Mouse (Mus musculus): ENCODE results near the gene Nccrp1. TPM values are rescaled to one million over a fixed set of nuclear protein-coding genes. Genes with fewer than 3 reads are reported as not detected.

The Nccrp1 gene
- polyA plus RNA-seq, 1 experiment, result 0.10 TPM

DNA sequence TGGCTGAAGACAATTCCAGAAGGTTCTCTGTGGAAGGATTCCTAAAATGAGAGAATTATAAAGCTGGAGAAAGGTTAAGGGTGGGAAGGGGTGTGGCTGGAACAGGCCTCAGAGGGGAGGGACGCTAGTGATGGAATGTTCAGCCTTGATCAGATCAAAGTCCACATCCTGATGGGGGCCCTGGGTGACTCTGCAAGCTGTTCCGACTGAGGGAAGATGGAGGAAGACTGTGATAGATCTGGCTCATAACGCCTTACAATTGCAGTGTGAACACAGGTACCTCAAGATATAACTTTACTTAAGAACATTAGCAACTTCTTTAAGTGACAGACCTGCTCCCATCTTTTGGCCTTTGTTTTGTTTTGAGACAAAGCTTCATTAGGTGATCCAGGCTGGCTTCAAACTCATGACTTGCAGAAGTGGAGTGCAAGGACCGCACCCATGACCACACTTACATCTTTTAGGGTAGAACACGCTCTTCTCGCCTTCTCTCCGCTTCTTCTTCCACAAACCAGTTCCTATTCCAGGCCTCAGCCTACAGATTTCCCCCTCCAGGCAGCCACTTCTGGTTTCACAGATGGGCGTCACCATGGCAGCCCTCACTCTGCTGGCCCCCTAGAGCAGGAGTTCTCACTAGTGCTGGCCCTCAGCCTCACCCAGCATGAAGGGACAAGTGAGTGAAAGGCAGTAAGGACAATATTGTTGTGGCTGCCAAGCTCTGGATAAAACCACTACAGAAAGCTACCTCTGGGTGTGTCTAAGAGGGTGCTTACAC, 36.7 kb upstream of the Nccrp1 start:
- TF ChIP-seq POLR2A (IDR thresholded peaks at IDR 0.05; ENCODE audit: extremely low read depth, insufficient read depth, low read length), result no peak
- TF ChIP-seq CTCF (IDR thresholded peaks at IDR 0.05; ENCODE audit: extremely low read depth, insufficient read depth, low read length), result no peak
- H3K27ac ChIP-seq (ENCODE audit: insufficient read depth, low read length), result no peak overlapping the region
- H3K4me1 ChIP-seq (ENCODE audit: control insufficient read depth, insufficient read depth, low read length), result peaks cover 6% of the 10 kb centered on the region
- H3K4me3 ChIP-seq (ENCODE audit: insufficient read depth, low read length), result no peak overlapping the region

DNA sequence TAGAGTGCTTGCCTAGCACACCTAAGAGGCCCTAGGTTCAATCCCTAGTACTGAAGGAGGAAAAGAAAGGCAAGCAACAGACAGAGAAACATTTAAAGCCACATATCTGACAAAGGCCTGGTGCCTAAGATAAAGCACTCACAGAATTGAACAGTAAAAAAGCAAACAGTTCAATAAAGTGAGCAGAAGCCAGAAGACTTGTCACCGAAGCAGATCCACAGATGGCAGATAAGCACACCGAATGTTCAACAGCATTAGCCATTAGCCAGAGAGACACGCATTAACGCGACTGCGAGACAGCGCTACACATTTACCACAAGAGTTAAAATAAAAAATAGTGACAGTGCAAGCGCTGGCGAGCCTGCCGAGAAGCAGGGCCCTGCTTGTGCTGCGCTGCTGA, 35.8 kb upstream of the Nccrp1 start:
- peaks cover 6% of the 10 kb centered on the region for H3K4me1 ChIP-seq (ENCODE audit: control insufficient read depth, insufficient read depth, low read length)
- no peak overlapping the region for H3K27ac ChIP-seq (ENCODE audit: insufficient read depth, low read length)
- no peak for TF ChIP-seq POLR2A (IDR thresholded peaks at IDR 0.05; ENCODE audit: extremely low read depth, insufficient read depth, low read length)
- TF ChIP-seq CTCF (IDR thresholded peaks at IDR 0.05; ENCODE audit: extremely low read depth, insufficient read depth, low read length), result no peak
- no peak overlapping the region for H3K4me3 ChIP-seq (ENCODE audit: insufficient read depth, low read length)

DNA sequence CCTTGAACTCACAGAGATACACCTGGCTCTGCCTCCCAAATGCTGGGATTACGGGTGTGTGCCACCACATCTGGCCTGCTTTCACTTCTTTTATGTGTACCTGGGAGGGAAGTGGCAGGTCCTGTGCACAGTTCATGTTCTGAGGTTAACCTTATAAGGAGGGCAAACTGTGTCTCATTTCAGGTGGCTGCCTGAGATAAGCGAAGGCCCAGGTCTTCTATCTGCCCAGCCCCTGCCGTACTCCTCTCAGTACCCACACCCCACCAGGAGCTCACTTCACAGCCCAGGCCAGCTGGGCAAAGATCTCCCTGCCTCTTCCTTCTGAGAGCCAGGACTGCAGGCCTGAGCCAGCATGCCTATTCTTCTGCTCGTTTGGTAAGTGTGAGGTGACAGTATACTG, 34.7 kb upstream of the Nccrp1 start:
- Histone ChIP-seq H3K27ac (ENCODE audit: insufficient read depth, low read length) (no peak overlapping the region), H3K4me1 (ENCODE audit: control insufficient read depth, insufficient read depth, low read length) (0 out of 2 replicates have a peak, but pooled peaks cover 1% of the 10 kb centered on the region), H3K4me3 (ENCODE audit: insufficient read depth, low read length) (no peak overlapping the region)
- TF ChIP-seq CTCF (IDR thresholded peaks at IDR 0.05; ENCODE audit: extremely low read depth, insufficient read depth, low read length) (no peak), POLR2A (IDR thresholded peaks at IDR 0.05; ENCODE audit: extremely low read depth, insufficient read depth, low read length) (no peak)

DNA sequence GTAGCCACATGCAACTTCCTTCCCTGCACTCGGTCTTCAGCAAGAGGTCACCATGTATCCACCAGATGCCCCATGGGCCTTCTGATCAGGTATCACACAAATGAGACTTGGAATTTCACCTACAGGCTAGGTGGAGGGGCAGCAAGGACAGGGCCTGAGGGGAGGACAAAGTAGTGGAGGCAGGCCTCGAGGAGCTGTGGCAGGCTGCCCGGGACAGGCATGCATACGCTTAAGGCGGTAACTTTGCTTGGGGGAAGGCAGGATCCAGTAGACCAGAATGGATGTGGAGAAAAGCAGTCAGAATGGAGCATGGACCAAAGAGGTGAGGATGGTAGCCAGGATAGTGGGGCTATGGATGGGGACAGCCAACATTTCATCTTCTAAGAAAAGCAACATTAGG, 32.8 kb upstream of the Nccrp1 start:
- peaks cover 3% of the 10 kb centered on the region; the same call in 1 of the 2 replicates for H3K4me1 ChIP-seq (ENCODE audit: control insufficient read depth, insufficient read depth, low read length)
- H3K27ac ChIP-seq (ENCODE audit: insufficient read depth, low read length), result no peak overlapping the region
- H3K4me3 ChIP-seq (ENCODE audit: insufficient read depth, low read length), result no peak overlapping the region
- TF ChIP-seq POLR2A (IDR thresholded peaks at IDR 0.05; ENCODE audit: extremely low read depth, insufficient read depth, low read length) (no peak), CTCF (IDR thresholded peaks at IDR 0.05; ENCODE audit: extremely low read depth, insufficient read depth, low read length) (no peak)

- Histone ChIP-seq H3K4me1 (ENCODE audit: control insufficient read depth, insufficient read depth, low read length) (peaks cover 3% of the 10 kb centered on the region; the same call in 1 of the 2 replicates), H3K4me3 (ENCODE audit: insufficient read depth, low read length) (no peak overlapping the region), H3K27ac (ENCODE audit: insufficient read depth, low read length) (no peak overlapping the region)
- TF ChIP-seq POLR2A (IDR thresholded peaks at IDR 0.05; ENCODE audit: extremely low read depth, insufficient read depth, low read length) (no peak), CTCF (IDR thresholded peaks at IDR 0.05; ENCODE audit: extremely low read depth, insufficient read depth, low read length) (no peak)
These were observed 31.5 kb upstream of the Nccrp1 start for GRCm38 (mm10) chr7:28578543-28579053.

DNA sequence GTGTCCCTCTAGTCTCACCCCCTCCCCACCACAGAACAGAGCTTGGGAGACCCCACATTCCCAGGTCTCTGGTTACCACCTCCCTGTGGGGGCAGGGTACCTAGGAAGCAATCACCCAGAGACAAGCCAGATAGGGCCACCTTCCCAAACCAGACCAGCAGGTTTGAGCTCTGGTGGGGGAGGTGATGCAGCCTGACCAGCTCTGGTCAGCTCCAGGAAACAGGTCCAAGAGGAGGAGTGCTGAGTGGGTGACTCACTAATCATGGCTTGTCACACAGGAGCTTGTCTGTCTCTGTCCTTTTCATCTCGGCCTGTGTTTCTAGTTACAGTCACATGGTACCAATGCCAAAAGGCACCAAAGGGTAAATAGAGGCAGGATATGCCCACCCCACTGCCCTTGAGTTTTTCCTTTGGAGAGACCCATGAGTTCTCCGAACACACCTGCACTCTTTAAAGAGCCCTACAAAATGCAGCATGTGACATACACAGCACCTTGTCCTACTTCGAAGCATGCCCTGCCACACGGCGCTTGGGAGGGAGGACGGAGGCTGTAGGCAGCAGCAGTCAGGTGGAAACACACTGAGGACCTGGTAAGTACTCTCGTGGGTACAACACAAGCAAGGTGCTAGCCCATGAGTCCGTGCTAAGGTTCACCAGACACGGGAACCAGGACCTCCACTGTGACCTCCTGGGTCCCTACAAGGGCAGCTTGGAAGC, 30.9 kb upstream of the Nccrp1 start:
- no peak for TF ChIP-seq CTCF (IDR thresholded peaks at IDR 0.05; ENCODE audit: extremely low read depth, insufficient read depth, low read length)
- no peak for TF ChIP-seq POLR2A (IDR thresholded peaks at IDR 0.05; ENCODE audit: extremely low read depth, insufficient read depth, low read length)
- Histone ChIP-seq H3K4me3 (ENCODE audit: insufficient read depth, low read length) (no peak overlapping the region), H3K27ac (ENCODE audit: insufficient read depth, low read length) (no peak overlapping the region), H3K4me1 (ENCODE audit: control insufficient read depth, insufficient read depth, low read length) (peaks cover 3% of the 10 kb centered on the region; the same call in 1 of the 2 replicates)

DNA sequence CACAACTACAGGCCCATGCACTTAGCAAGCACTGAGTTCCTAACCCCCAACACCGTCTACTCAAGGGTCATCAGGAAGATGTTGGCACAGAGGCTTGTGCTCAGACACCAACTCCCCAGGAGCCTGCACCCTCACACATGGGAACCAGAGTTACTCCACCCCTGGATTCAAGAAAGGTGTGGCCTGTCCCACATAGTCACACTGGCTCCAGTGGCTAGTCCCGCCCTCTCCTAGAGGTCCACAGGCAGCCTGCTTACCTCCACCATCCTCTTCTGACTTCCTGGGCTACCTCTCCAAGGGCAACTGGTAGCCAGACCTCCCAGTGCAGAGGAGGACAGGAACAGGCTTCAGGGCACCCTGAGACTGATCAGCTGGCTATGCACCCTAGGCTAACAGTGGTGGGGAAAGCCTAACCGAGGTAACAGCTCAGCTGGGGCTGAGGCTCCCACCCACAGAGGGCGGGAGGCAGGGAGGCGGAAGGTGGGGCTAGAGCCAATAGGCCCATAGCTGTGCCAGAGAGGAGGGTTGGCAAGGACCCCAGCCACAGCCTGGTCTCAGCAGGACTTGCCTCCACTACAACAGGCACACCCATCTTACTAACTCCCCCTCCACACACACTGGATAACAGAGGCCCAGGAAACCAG, 29.3 kb upstream of the Nccrp1 start:
- no peak overlapping the region for H3K27ac ChIP-seq (ENCODE audit: insufficient read depth, low read length)
- no peak overlapping the region for H3K4me3 ChIP-seq (ENCODE audit: insufficient read depth, low read length)
- H3K4me1 ChIP-seq (ENCODE audit: control insufficient read depth, insufficient read depth, low read length), result peaks cover 3% of the 10 kb centered on the region; the same call in 1 of the 2 replicates
- TF ChIP-seq POLR2A (IDR thresholded peaks at IDR 0.05; ENCODE audit: extremely low read depth, insufficient read depth, low read length) (no peak), CTCF (IDR thresholded peaks at IDR 0.05; ENCODE audit: extremely low read depth, insufficient read depth, low read length) (no peak)

- H3K4me3 ChIP-seq (ENCODE audit: insufficient read depth, low read length), result no peak overlapping the region
- H3K27ac ChIP-seq (ENCODE audit: insufficient read depth, low read length), result no peak overlapping the region
- H3K4me1 ChIP-seq (ENCODE audit: control insufficient read depth, insufficient read depth, low read length), result peaks cover 5% of the 10 kb centered on the region; the same call in 1 of the 2 replicates
- TF ChIP-seq CTCF (IDR thresholded peaks at IDR 0.05; ENCODE audit: extremely low read depth, insufficient read depth, low read length) (no peak), POLR2A (IDR thresholded peaks at IDR 0.05; ENCODE audit: extremely low read depth, insufficient read depth, low read length) (no peak)
These were observed 28.5 kb upstream of the Nccrp1 start for GRCm38 (mm10) chr7:28575597-28575996.

- TF ChIP-seq CTCF (IDR thresholded peaks at IDR 0.05; ENCODE audit: extremely low read depth, insufficient read depth, low read length) (no peak), POLR2A (IDR thresholded peaks at IDR 0.05; ENCODE audit: extremely low read depth, insufficient read depth, low read length) (no peak)
- peaks cover 5% of the 10 kb centered on the region; the same call in 1 of the 2 replicates for H3K4me1 ChIP-seq (ENCODE audit: control insufficient read depth, insufficient read depth, low read length)
- no peak overlapping the region for H3K27ac ChIP-seq (ENCODE audit: insufficient read depth, low read length)
- H3K4me3 ChIP-seq (ENCODE audit: insufficient read depth, low read length), result no peak overlapping the region
These were observed 26.2 kb upstream of the Nccrp1 start for GRCm38 (mm10) chr7:28573236-28573635.

Measured in cortical plate, adult 2 months (tissue).